Mouse (Mus musculus) ES-E14 (cell line): ENCODE results near the gene Gramd2. TPM values are rescaled to one million over a fixed set of nuclear protein-coding genes. Genes with fewer than 3 reads are reported as not detected.

Experiments
- DNase-seq: peaks from one replicate; pipeline ENCODE4 v3.0.0-alpha.2; 2013; ENCODE audit warnings: low read depth, low spot score
- H3K27ac ChIP-seq: 2 replicates; pipeline ENCODE4 v1.5.1; 2012; ENCODE audit warnings: low read depth, mild to moderate bottlenecking, low read length, moderate library complexity, mixed read lengths; ENCODE audit not compliant: poor library complexity, insufficient read depth, severe bottlenecking
- H3K36me3 ChIP-seq: 2 replicates; pipeline ENCODE4 v1.6.1; 2012; ENCODE audit warnings: mild to moderate bottlenecking, low read length, moderate library complexity, mixed read lengths; ENCODE audit not compliant: control insufficient read depth, poor library complexity, insufficient read depth, severe bottlenecking
- H3K4me1 ChIP-seq, 2 experiments: fragments of 150-350 bp in 1 of 2; sonication (generic) in 1 of 2; 2 replicates each; pipeline ENCODE4 v1.6.1; 2012; ENCODE audit warnings: low read length in 2 of 2, mild to moderate bottlenecking in 1 of 2, mixed read lengths in 1 of 2; ENCODE audit not compliant: control insufficient read depth in 2 of 2, insufficient read depth in 2 of 2, poor library complexity in 1 of 2
- H3K4me3 ChIP-seq, 2 experiments: fragments of 150-350 bp in 1 of 2; sonication (generic) in 1 of 2; 2 replicates each; pipeline ENCODE4 v1.5.1; 2012; ENCODE audit warnings: low read length in 2 of 2, low read depth in 1 of 2, mild to moderate bottlenecking in 1 of 2, mixed read lengths in 1 of 2; ENCODE audit not compliant: insufficient read depth in 1 of 2, poor library complexity in 1 of 2, severe bottlenecking in 1 of 2
- H3K9ac ChIP-seq: 2 replicates; pipeline ENCODE4 v1.6.1; 2012; ENCODE audit warnings: low read depth, mild to moderate bottlenecking, low read length, mixed read lengths; ENCODE audit not compliant: poor library complexity, insufficient read depth, severe bottlenecking
- H3K9me3 ChIP-seq: fragments of 150-350 bp; sonication (generic); 2 replicates; pipeline ENCODE4 v1.6.1; 2012; ENCODE audit warnings: low read depth, mild to moderate bottlenecking, low read length; ENCODE audit not compliant: control insufficient read depth, insufficient read depth
- CHD2 ChIP-seq: IDR thresholded peaks from 2 replicates; pipeline ENCODE4 v1.6.1; 2014; ENCODE audit warnings: mild to moderate bottlenecking, low read depth, low read length, inconsistent platforms
- HCFC1 ChIP-seq: IDR thresholded peaks from 2 replicates; pipeline ENCODE4 v1.6.1; 2012; ENCODE audit warnings: low read length, inconsistent platforms, borderline replicate concordance; ENCODE audit not compliant: insufficient read depth
- MAFK ChIP-seq: IDR thresholded peaks from 2 replicates; pipeline ENCODE4 v1.6.1; 2014; ENCODE audit warnings: mild to moderate bottlenecking, low read depth, low read length, inconsistent platforms; ENCODE audit not compliant: insufficient read depth
- ZC3H11A ChIP-seq: IDR thresholded peaks from 2 replicates; pipeline ENCODE4 v1.6.1; 2012; ENCODE audit warnings: low read depth, mild to moderate bottlenecking, inconsistent platforms, low read length, borderline replicate concordance
- ZNF384 ChIP-seq: IDR thresholded peaks from 2 replicates; pipeline ENCODE4 v1.6.1; 2012; ENCODE audit warnings: low read depth, low read length, inconsistent platforms
- in situ Hi-C, 2 experiments: fragments of 600-800 bp; cut with MboI; formaldehyde crosslinking; loops; one replicate each; pipeline ENCODE4 v1.15.1; 2025; ENCODE audit warnings: low sequenced_read_pairs in 2 of 2, inconsistent platforms in 1 of 2; ENCODE audit not compliant: unreplicated experiment in 2 of 2
- total RNA-seq: library from RNA; depleted of rRNA; stranded (reverse); fragments of 300-350 nt; gene quantifications from 2 replicates; pipeline ENCODE4 v1.2.3, GENCODE M21; 2012

Gramd2 gene
- total RNA-seq, 1 experiment, result 3.5 TPM

GRCm38 (mm10) chr9:59649911-59650310 is 30.0 kb upstream of the Gramd2 start:
- Histone ChIP-seq H3K27ac (no peak overlapping the region), H3K36me3 (0 out of 2 replicates have a peak, but pooled peaks cover 3% of the 10 kb centered on the region), H3K9me3 (no peaks in the 10 kb centered on the region), H3K4me1 (peaks cover 0 to 7% of the 10 kb centered on the region in 2 experiments; a peak in 2 of 4 replicates), H3K4me3 (no peak overlapping the region), H3K9ac (no peak overlapping the region)
- no peak for DNase-seq
- in situ Hi-C loops, result no loop called here
- TF ChIP-seq ZC3H11A, result no peak
- no peak for TF ChIP-seq MAFK
- no peak for TF ChIP-seq HCFC1
- TF ChIP-seq CHD2, result no peak
- no peak for TF ChIP-seq ZNF384

GRCm38 (mm10) chr9:59653371-59653770 is 26.6 kb upstream of the Gramd2 start:
- H3K4me3 ChIP-seq, result no peak overlapping the region
- peak overlapping the region; percentile 18; the same call in 1 of the 2 replicates for H3K9ac ChIP-seq
- H3K27ac ChIP-seq, result no peak overlapping the region; the same call in 1 of the 2 replicates
- TF ChIP-seq CHD2 (no peak), ZC3H11A (no peak), ZNF384 (no peak), HCFC1 (no peak), MAFK (peak; percentile 89)
- H3K4me1 ChIP-seq, result peaks cover 0 to 9% of the 10 kb centered on the region in 2 experiments; a peak in 2 of 4 replicates
- DNase-seq, result no peak
- H3K9me3 ChIP-seq, result no peaks in the 10 kb centered on the region
- H3K36me3 ChIP-seq, result peaks cover 12% of the 10 kb centered on the region
- in situ Hi-C loops, result no loop called here

GRCm38 (mm10) chr9:59654450-59654983 is 25.4 kb upstream of the Gramd2 start:
- H3K9me3 ChIP-seq, result no peaks in the 10 kb centered on the region
- in situ Hi-C loops, result no loop called here
- H3K4me1 ChIP-seq, result peaks cover 0 to 9% of the 10 kb centered on the region in 2 experiments; a peak in 2 of 4 replicates
- no peak for DNase-seq
- H3K9ac ChIP-seq, result no peak overlapping the region
- H3K36me3 ChIP-seq, result peaks cover 18% of the 10 kb centered on the region
- no peak overlapping the region for H3K4me3 ChIP-seq
- no peak for TF ChIP-seq ZNF384
- no peak for TF ChIP-seq HCFC1
- TF ChIP-seq CHD2, result no peak
- no peak for TF ChIP-seq MAFK
- no peak for TF ChIP-seq ZC3H11A
- no peak overlapping the region for H3K27ac ChIP-seq

- DNase-seq, result peak; percentile 99
- peak within 1 kb of the TSS; percentile 88 to 90 for H3K4me3 ChIP-seq
- H3K4me1 ChIP-seq, result peaks cover 0 to 13% of the 10 kb centered on the region in 2 experiments; a peak in 2 of 4 replicates
- H3K27ac ChIP-seq, result peak within 1 kb of the TSS; percentile 91
- in situ Hi-C loops, result no loop called here
- TF ChIP-seq HCFC1, result no peak
- TF ChIP-seq CHD2, result peak; percentile 54; the same call in 1 of the 2 replicates
- no peak for TF ChIP-seq ZC3H11A
- TF ChIP-seq ZNF384, result no peak
- no peak for TF ChIP-seq MAFK
- peaks cover 29% of the 10 kb centered on the region for H3K36me3 ChIP-seq
- H3K9ac ChIP-seq, result peak within 1 kb of the TSS; percentile 98
- no peaks in the 10 kb centered on the region for H3K9me3 ChIP-seq
Observed at GRCm38 (mm10) chr9:59655958-59656634, 23.8 kb upstream of the Gramd2 start, which contains the start of gene Pkm. Gene Pkm, plus strand, starts transcription at chr9:59656368.
